Mouse (Mus musculus): Measurements from ENCODE around the gene Mcts2. TPM values are rescaled to one million over a fixed set of nuclear protein-coding genes. Genes with fewer than 3 reads are reported as not detected.

Gene Mcts2
- total RNA-seq, 2 experiments from 2014 or later: 17.8 to 19.1 TPM

DNA sequence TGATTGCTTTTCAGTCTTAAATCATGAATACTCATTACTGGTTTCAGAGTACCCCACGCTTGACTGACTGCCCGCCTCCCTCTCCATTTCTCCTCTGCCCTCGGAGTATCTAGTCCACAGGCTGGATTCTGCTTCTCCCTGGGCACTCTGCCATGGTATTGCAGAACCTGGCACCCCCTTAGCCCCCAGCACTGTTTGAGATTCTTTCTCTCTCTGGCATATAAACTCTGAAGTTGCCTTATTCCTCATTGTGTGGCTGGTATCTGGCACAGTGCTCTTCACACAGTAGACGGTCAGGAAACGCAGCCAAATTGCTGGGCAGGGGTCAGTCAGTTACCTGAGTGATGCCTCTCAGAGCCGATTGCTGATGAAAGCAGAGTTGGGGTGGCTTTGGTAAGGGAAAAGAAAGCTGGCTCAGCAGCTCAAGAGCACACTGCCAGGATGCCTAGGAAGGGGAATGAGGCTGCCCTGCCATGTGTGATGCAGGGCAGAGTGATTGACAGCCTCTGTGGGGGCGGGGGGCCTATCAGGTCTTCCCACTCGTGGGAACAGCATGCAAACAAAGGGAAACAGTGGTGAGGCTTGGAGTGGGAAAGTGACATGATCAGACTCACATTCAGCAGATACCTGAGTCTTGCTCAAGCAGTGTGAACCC is 7.0 kb upstream of the Mcts2 start:
- intact Hi-C loops (cut with DNase I): loop anchor here (5.0 kb wide), 1 partner anchor 63 kb away; no protein-coding TSS in a partner anchor
- DNase-seq: no peak

- intact Hi-C loops (cut with DNase I): no loop called here
- DNase-seq: no peak
Measured at GRCm38 (mm10) chr2:152683086-152683485, 3.7 kb upstream of the Mcts2 start.

GRCm38 (mm10) chr2:152686399-152686798 is 436 bp upstream of the Mcts2 start:
- intact Hi-C loops (cut with DNase I): no loop called here

GRCm38 (mm10) chr2:152691564-152692217 is 4.9 kb downstream of the Mcts2 start:
- DNase-seq: peak in 1 of 2 experiments; percentile 42
- intact Hi-C loops (cut with DNase I): loop anchor here (10.0 kb wide), 1 partner anchor 323 kb away; the partner anchor contains the start of gene Pdrg1

More at GRCm38 (mm10) chr2:152686399-152686798, 436 bp upstream of the Mcts2 start:
- no peak for DNase-seq

DNA sequence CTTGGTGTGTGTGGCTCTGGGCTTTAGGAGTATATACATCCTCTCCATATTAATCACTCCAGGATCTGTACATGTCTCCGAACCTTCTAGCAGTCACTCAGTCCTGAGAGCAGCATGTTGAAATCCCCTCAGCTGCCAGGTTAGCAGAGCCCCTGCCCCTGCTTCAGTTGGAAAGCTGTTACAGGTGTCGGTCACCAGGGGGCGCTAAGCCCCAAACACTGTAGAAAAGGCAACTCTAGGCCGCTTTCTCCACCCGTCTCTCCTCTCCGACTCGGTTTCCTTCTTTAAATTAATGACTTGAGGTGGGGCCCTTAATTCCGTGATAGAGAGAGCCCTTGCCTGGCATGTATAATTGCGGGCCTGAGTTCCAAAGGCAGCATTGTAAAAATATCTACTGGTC is 6.4 kb downstream of the Mcts2 start:
- intact Hi-C loops (cut with DNase I): loop anchor here (1.0 to 10.0 kb wide), 2 partner anchors 138 to 322 kb away; partner anchors contain the start of genes Bcl2l1 and Pdrg1
- DNase-seq: peak; percentile 73 to 83

DNA sequence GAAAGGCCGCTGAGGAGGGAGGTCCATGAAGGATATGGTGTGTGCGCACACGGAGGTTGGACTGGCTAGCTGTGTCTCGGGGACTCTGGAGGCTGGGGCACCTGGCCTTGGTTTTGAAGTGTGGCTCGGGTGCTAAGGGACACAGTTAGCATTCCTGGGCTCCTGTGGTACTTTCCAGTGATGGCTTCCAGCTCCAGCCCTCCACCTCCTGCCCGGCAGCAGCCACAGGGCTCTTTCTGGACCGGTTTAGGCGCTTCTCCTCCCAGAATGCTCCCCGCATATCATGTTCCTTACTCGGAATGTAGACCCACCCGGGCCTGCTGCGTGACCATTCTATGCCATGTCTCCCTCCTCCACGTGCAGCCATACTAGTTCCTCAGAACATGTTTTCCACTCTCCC is 6.9 kb downstream of the Mcts2 start:
- intact Hi-C loops (cut with DNase I): loop anchor here (1.0 to 10.0 kb wide), 2 partner anchors 138 to 321 kb away; partner anchors contain the start of genes Bcl2l1 and Pdrg1
- DNase-seq: no peak

- intact Hi-C loops (cut with DNase I): loop anchor here (10.0 kb wide), 1 partner anchor 320 kb away; the partner anchor contains the start of gene Pdrg1
- DNase-seq: peak; percentile 53 to 58
Measured at GRCm38 (mm10) chr2:152694708-152695107, 7.9 kb downstream of the Mcts2 start.

GRCm38 (mm10) chr2:152696016-152696415 is 9.2 kb downstream of the Mcts2 start:
- intact Hi-C loops (cut with DNase I): loop anchor here (1.0 to 10.0 kb wide), 3 partner anchors 27 to 319 kb away; partner anchors contain the start of genes H13 and Pdrg1

GRCm38 (mm10) chr2:152696476-152697164 is 9.8 kb downstream of the Mcts2 start:
- intact Hi-C loops (cut with DNase I): loop anchor here (1.0 to 10.0 kb wide), 4 partner anchors 27 to 318 kb away; partner anchors contain the start of genes H13 and Pdrg1
- DNase-seq: peak; percentile 94 to 95

More at GRCm38 (mm10) chr2:152696016-152696415, 9.2 kb downstream of the Mcts2 start:
- no peak for DNase-seq

DNA sequence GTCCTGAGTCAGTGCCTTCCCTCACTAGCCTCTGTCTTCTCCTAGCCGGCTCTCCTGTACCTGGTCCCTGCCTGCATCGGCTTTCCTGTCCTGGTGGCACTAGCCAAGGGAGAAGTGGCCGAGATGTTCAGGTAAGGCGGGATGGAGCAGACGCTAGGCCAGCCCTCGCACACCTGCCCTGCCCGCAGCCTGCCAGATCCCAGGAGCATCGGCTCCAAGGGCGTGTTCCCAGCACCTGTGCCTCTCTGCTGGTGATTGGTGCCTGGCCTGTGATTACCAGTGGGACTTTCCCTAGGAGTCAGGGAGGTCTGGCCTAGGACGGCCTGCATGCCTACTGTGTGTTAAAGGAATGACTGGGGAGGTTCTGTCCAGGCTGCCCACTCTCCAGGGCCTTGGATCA is 13.3 kb downstream of the Mcts2 start:
- DNase-seq: no peak
- intact Hi-C loops (cut with DNase I): no loop called here

DNA sequence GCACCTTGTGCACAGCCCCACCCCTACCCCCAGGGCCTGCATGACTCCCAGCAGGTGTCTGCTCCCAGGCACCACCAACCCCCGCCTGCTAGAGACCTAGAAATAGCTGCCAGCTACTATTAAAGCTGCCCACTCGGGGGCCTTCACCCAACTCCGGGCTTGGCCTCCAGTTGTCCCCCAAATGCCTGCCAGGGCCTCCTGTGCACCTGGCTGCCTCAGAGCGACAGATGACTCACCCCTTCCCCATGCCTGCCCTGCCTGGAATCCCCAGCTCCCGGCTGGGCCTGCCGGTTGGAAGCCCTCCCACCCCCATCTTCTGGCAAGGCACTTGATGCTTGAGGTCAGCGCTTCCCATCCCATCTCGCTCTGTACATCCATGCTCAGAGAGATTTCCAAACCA is 13.9 kb downstream of the Mcts2 start:
- no peak for DNase-seq

GRCm38 (mm10) chr2:152703596-152704255 is 16.9 kb downstream of the Mcts2 start:
- intact Hi-C loops (cut with DNase I): no loop called here
- DNase-seq: no peak

More for the DNA sequence above, 13.9 kb downstream of the Mcts2 start:
- intact Hi-C loops (cut with DNase I): no loop called here

GRCm38 (mm10) chr2:152704256-152704605 is 17.4 kb downstream of the Mcts2 start:
- no peak for DNase-seq
- intact Hi-C loops (cut with DNase I): no loop called here

DNA sequence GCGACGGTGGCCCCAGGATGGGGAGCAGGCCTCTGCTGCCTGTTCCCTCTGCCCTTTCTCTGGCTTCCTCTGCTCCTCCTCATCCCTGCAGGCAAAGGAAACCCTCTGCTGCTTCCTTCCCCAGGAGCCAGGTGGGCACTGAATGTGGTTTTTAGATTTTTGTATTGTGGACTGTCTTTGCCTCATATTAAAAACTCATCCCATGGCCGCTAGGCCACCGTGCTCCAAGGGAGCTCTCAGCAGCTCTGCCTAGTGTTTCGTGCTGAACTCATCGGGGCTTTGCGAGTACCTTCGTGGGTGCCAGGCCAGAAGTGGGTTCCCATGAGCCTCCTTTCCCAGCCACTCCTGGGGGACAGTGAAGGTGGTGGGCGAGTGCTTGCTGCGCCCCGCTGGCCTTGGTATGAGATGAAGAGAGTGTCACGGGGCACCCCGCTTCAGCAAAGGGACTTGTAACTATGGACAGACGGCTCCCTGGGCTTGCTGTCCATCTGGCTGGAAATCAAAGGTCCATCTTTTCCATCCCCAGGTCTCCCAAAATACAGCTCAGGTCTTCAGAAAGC is 18.1 kb downstream of the Mcts2 start:
- intact Hi-C loops (cut with DNase I): no loop called here
- DNase-seq: no peak

GRCm38 (mm10) chr2:152705993-152706571 is 19.2 kb downstream of the Mcts2 start:
- intact Hi-C loops (cut with DNase I): no loop called here
- peak; percentile 62 to 69 for DNase-seq

DNA sequence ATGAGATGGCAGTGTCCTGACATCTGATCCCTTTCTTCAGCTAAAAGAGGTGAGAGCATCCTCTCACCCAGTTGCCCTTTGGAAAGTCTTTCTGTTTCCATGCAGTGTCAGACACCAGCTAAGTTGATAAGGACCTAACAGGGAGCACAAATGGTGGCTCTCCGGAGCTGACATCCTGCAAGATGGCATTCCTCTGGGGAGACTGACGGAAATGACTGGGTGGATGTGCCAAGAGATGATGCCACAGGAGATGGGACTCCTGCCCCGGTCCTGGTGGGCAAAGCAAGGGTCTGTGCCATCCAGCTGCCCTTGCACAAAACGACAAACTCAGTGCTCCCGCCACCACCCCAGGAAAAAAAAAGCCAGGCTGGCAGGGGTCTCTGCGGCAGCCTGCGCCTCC is 20.4 kb downstream of the Mcts2 start:
- intact Hi-C loops (cut with DNase I): loop anchor here (1.0 kb wide), 2 partner anchors 19 to 32 kb away; no protein-coding TSS in a partner anchor
- no peak for DNase-seq

DNA sequence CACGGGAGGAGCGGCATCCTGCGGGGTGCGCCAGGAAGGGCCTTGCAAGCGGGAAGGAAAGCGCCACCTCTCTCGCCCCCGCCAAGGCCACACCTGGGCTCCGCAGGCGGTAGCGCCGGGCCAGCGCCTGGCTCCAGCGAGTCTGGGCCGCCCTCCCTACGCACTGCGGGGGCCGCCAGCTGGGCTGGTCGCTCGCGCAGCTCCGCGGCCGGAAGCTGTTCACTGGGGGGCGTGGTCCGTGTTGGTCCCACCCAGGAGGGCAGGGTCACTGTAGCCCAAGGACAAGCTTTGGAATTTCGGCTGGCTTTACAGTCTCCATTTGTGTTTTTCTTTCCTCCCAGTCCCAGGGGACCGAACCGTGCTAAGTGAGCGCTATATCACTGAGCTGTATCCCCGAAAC is 20.8 kb downstream of the Mcts2 start:
- peak; percentile 96 for DNase-seq
- intact Hi-C loops (cut with DNase I): loop anchor here (1.0 to 2.0 kb wide), 3 partner anchors 15 to 32 kb away; no protein-coding TSS in a partner anchor

DNA sequence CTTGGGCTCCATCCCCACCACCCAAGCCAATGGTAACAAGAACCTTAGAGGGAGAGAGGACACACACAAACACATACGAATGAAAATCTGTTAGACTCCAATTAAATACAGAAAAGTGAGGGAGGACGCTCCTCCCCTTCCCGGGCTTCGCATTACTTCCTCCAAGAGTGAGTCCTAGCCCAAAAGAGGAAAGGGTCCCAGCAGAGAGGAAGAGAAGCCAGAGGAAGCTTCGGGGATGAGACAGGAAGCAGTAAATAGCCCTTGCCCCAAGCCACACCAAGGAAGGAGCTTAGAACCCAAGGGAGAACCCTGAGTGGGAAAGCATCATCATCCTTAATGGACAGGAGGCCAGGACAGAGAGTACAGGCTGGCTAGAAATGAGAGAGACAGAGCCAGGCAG is 22.2 kb downstream of the Mcts2 start:
- DNase-seq: no peak
- intact Hi-C loops (cut with DNase I): loop anchor here (2.0 kb wide), 1 partner anchor 14 kb away; no protein-coding TSS in a partner anchor

DNA sequence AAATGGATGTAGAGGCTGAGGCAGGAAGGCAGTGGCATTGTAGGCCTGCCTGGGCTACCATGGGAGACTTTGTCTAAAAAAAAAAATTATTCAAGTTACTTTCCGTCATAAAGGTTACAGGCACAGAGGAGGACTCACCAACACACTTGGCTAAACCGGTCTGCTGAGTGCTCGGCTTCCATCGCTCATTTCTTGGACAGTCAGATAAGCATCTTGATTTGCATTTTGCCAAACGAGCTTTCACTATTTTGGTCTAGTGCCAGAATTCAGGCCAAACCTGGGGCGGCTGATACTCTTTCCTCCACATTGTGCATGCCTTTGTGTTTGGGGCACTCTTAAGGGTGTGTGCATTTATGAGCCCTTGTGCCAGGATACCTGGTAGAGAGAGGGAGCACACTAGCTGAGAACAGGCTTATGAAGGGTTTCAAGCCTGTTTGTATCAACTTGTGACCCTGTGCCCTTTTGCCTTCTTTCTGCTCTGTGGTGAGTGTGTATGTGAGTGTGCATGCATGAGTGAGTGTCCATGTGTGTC is 29.5 kb downstream of the Mcts2 start:
- intact Hi-C loops (cut with DNase I): no loop called here
- no peak for DNase-seq
